Mouse (Mus musculus) stomach, postnatal 0 days (tissue): ENCODE measurements around the gene Dbndd2. TPM values are rescaled to one million over a fixed set of nuclear protein-coding genes. Genes with fewer than 3 reads are reported as not detected.

ENCODE experiments used
- ATAC-seq: fragments of 200-750 bp; cut with Nextera tagmentation; 2 replicates; pipeline ENCODE4 v1.8.0; 2017; ENCODE audit not compliant: low FRiP score, low TSS enrichment
- DNase-seq: peaks from one replicate; pipeline ENCODE4 v3.0.0-alpha.2; 2016; ENCODE audit warnings: low spot score
- H3K27ac ChIP-seq: fragments of 300-500 bp; sonication (generic); replicated peaks from 2 replicates; pipeline ENCODE4 v1.5.1; 2014; ENCODE audit warnings: mild to moderate bottlenecking, control low read depth
- H3K27me3 ChIP-seq: fragments of 300-500 bp; sonication (generic); 2 replicates; pipeline ENCODE4 v1.6.1; 2014; ENCODE audit warnings: low read length; ENCODE audit not compliant: control insufficient read depth, insufficient read depth
- H3K36me3 ChIP-seq: fragments of 300-500 bp; sonication (generic); 2 replicates; pipeline ENCODE4 v1.6.1; 2014; ENCODE audit warnings: low read length, mixed read lengths; ENCODE audit not compliant: control insufficient read depth, insufficient read depth
- H3K4me1 ChIP-seq: fragments of 300-500 bp; sonication (generic); replicated peaks from 2 replicates; pipeline ENCODE4 v1.6.1; 2014; ENCODE audit warnings: antibody characterized with exemption; ENCODE audit not compliant: control insufficient read depth, insufficient read depth
- H3K4me2 ChIP-seq: fragments of 300-500 bp; sonication (generic); replicated peaks from 2 replicates; pipeline ENCODE4 v1.6.1; 2014; ENCODE audit warnings: low read depth, mild to moderate bottlenecking, control low read depth, moderate library complexity
- H3K4me3 ChIP-seq: fragments of 300-500 bp; sonication (generic); 2 replicates; pipeline ENCODE4 v1.5.1; 2014; ENCODE audit warnings: low read depth, low read length, control low read depth
- H3K9ac ChIP-seq: fragments of 300-500 bp; sonication (generic); 2 replicates; pipeline ENCODE4 v1.6.1; 2014; ENCODE audit warnings: mild to moderate bottlenecking, low read length, control low read depth, mixed read lengths
- H3K9me3 ChIP-seq: fragments of 300-500 bp; sonication (generic); 2 replicates; pipeline ENCODE4 v1.6.1; 2016; ENCODE audit warnings: low read length; ENCODE audit not compliant: control insufficient read depth
- CTCF ChIP-seq: IDR thresholded peaks from 2 replicates; pipeline ENCODE4 v1.5.1; 2016; ENCODE audit warnings: antibody characterized with exemption, low read depth, mild to moderate bottlenecking, moderate library complexity
- EP300 ChIP-seq: optimal IDR thresholded peaks from 2 replicates; pipeline ENCODE3; 2016; ENCODE audit warnings: antibody characterized with exemption
- WGBS: fragments of 180-500 bp; shearing (Covaris S2); extraction: QIAGEN DNeasy Blood & Tissue Kit; methylation state at CpG from one replicate; pipeline ENCODE4 v1.1.7; 2014; 5-methylcytosine and 5-hydroxymethylcytosine counted together
- polyA plus RNA-seq: library from polyadenylated mRNA; unstranded; fragments of >200 nt; fragmentation: Nextera tagmentation; extraction: Ambion mirVana; gene quantifications from 2 replicates; pipeline ENCODE4 v1.2.1, GENCODE M21; 2015

The Dbndd2 gene
- polyA plus RNA-seq, 1 experiment from 2014 or later: 27.8 TPM

DNA sequence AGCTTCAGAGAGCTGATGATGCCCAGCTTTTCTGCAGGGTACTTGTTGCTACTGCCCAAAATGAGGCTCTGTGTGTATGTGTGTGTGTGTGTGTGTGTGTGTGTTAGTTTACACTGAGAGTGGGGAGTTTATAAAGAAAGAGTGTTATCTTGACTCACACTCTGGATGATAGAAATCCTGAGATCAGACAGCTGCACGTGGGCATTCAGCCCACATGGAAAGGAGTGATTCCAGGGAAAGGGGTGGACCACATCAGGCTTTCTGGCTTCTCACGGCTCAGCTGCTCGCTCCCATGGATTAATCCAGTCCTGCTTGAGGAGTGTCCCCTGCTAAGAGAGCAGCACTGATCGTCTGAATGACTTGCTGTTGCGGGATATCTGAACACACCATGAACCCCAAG lies 56.2 kb downstream of the Dbndd2 start:
- Histone ChIP-seq H3K4me3 (no peak overlapping the region), H3K4me2 (no peak overlapping the region), H3K27me3 (no peaks in the 10 kb centered on the region), H3K9me3 (no peaks in the 10 kb centered on the region), H3K4me1 (0 out of 2 replicates have a peak, but pooled peaks cover 4% of the 10 kb centered on the region), H3K36me3 (no peaks in the 10 kb centered on the region), H3K9ac (no peak overlapping the region), H3K27ac (0 out of 2 replicates have a peak overlapping the region, but pooled peaks have one; percentile 40)
- ATAC-seq (peak; percentile 9; the same call in 1 of the 2 replicates), DNase-seq (no peak)
- 44% methylated on average over 5 of the region's 5 CpGs for WGBS
- TF ChIP-seq EP300 (no peak), CTCF (no peak)

- 73% methylated on average over 7 of the region's 7 CpGs for WGBS
- Histone ChIP-seq H3K4me2 (no peak overlapping the region), H3K36me3 (no peaks in the 10 kb centered on the region), H3K4me1 (0 out of 2 replicates have a peak, but pooled peaks cover 4% of the 10 kb centered on the region), H3K4me3 (no peak overlapping the region), H3K27me3 (no peaks in the 10 kb centered on the region), H3K9ac (no peak overlapping the region), H3K9me3 (no peaks in the 10 kb centered on the region), H3K27ac (no peak overlapping the region)
- ATAC-seq: no peak
- TF ChIP-seq CTCF: no peak
- DNase-seq: no peak
Observed at GRCm38 (mm10) chr2:164542598-164542997, 56.7 kb downstream of the Dbndd2 start.

Other genes with a start within 250 kb of the Dbndd2 start
- gene Svs2, start 247.6 kb upstream of the Dbndd2 start, polyA plus RNA-seq: not detected in 2 replicates
- not detected in 2 replicates for gene Svs3b, start 229.5 kb upstream of the Dbndd2 start, polyA plus RNA-seq
- not detected in 2 replicates for gene Svs4, start 207.6 kb upstream of the Dbndd2 start, polyA plus RNA-seq
- not detected in 2 replicates for gene Svs3a, start 196.8 kb upstream of the Dbndd2 start, polyA plus RNA-seq
- not detected in 2 replicates for gene Svs6, start 169.4 kb upstream of the Dbndd2 start, polyA plus RNA-seq
- not detected in 2 replicates for gene Svs5, start 153.4 kb upstream of the Dbndd2 start, polyA plus RNA-seq
- 4,305 and 4,348 TPM in 2 replicates for gene Slpi, start 97.0 kb upstream of the Dbndd2 start, polyA plus RNA-seq
- 0.32 and 0.36 TPM in 2 replicates for gene Rbpjl, start 83.0 kb upstream of the Dbndd2 start, polyA plus RNA-seq
- gene Matn4, start 80.9 kb upstream of the Dbndd2 start, polyA plus RNA-seq: 2.0 and 3.1 TPM in 2 replicates
- gene Sdc4, start 42.2 kb upstream of the Dbndd2 start, polyA plus RNA-seq: 133 and 143 TPM in 2 replicates
- gene Sys1, start 29.1 kb upstream of the Dbndd2 start, polyA plus RNA-seq: 46.9 and 48.6 TPM in 2 replicates
- gene Gm20458, start 25.1 kb upstream of the Dbndd2 start, polyA plus RNA-seq: 26.9 and 28.1 TPM in 2 replicates
- not detected in 2 replicates for gene Trp53tg5, start 12.4 kb upstream of the Dbndd2 start, polyA plus RNA-seq
- 53.6 and 54.7 TPM in 2 replicates for gene Pigt, start 11.4 kb downstream of the Dbndd2 start, polyA plus RNA-seq
- 123 and 147 TPM in 2 replicates for gene Wfdc2, start 76.3 kb downstream of the Dbndd2 start, polyA plus RNA-seq
- gene Spint3, start 87.4 kb downstream of the Dbndd2 start, polyA plus RNA-seq: not detected in 2 replicates
- 0.75 and 1.1 TPM in 2 replicates for gene Wfdc6a, start 99.3 kb downstream of the Dbndd2 start, polyA plus RNA-seq
- gene Eppin, start 107.5 kb downstream of the Dbndd2 start, polyA plus RNA-seq: not detected in 2 replicates
- gene Wfdc6b, start 127.4 kb downstream of the Dbndd2 start, polyA plus RNA-seq: not detected in 2 replicates
- not detected in 2 replicates for gene Wfdc8, start 127.5 kb downstream of the Dbndd2 start, polyA plus RNA-seq
- not detected in 2 replicates for gene Wfdc16, start 152.7 kb downstream of the Dbndd2 start, polyA plus RNA-seq
- 12.2 and 12.6 TPM in 2 replicates for gene Wfdc10, start 169.9 kb downstream of the Dbndd2 start, polyA plus RNA-seq
- gene Wfdc9, start 170.5 kb downstream of the Dbndd2 start, polyA plus RNA-seq: 0.58 TPM in 1 of 2 replicates, not detected in the other
- gene Wfdc11, start 188.0 kb downstream of the Dbndd2 start, polyA plus RNA-seq: not detected in 2 replicates
- gene Wfdc13, start 199.0 kb downstream of the Dbndd2 start, polyA plus RNA-seq: 2.1 and 2.6 TPM in 2 replicates
- gene Spint4, start 212.4 kb downstream of the Dbndd2 start, polyA plus RNA-seq: not detected in 2 replicates
- not detected in 2 replicates for gene Spint5, start 229.2 kb downstream of the Dbndd2 start, polyA plus RNA-seq